Mouse (Mus musculus) G1E (cell line): ENCODE data around the gene Mxd4.

ENCODE experiments used
- CTCF ChIP-seq: IDR thresholded peaks from 2 replicates; pipeline ENCODE4 v1.5.1; 2012; ENCODE audit warnings: low read depth, low read length, inconsistent platforms, mixed read lengths
- GATA1 ChIP-seq: IDR thresholded peaks from 2 replicates; pipeline ENCODE4 v1.6.1; 2012; ENCODE audit warnings: borderline replicate concordance, low read length, inconsistent platforms, mixed read lengths
- GATA2 ChIP-seq: IDR thresholded peaks from 2 replicates; pipeline ENCODE4 v1.6.1; 2012; ENCODE audit warnings: low read depth, low read length, inconsistent platforms, borderline replicate concordance
- POLR2AphosphoS5 ChIP-seq: IDR thresholded peaks from 2 replicates; pipeline ENCODE4 v1.6.1; 2012; ENCODE audit warnings: low read depth, low read length, inconsistent platforms; ENCODE audit not compliant: insufficient replicate concordance

- TF ChIP-seq CTCF: no peak
- TF ChIP-seq GATA1: no peak
- TF ChIP-seq POLR2AphosphoS5: no peak
- no peak for TF ChIP-seq GATA2
These were observed 37.0 kb upstream of the Mxd4 start for GRCm38 (mm10) chr5:34224515-34224914.
